Mouse (Mus musculus) heart, postnatal 0 days (tissue): ENCODE data around the gene Il17ra. TPM values are rescaled to one million over a fixed set of nuclear protein-coding genes. Genes with fewer than 3 reads are reported as not detected.

Source experiments
- ATAC-seq: fragments of 200-750 bp; cut with Nextera tagmentation; 2 replicates; pipeline ENCODE4 v1.8.0; 2017; ENCODE audit warnings: low read depth, moderate number of reproducible peaks, moderate library complexity; ENCODE audit not compliant: insufficient read depth
- DNase-seq: peaks from one replicate; pipeline ENCODE4 v3.0.0-alpha.2; 2016; ENCODE audit warnings: low spot score
- H3K27ac ChIP-seq: fragments of 300-500 bp; sonication (generic); 2 replicates; pipeline ENCODE4 v1.5.1; 2014; ENCODE audit warnings: low read depth, mild to moderate bottlenecking
- H3K27me3 ChIP-seq: fragments of 300-500 bp; sonication (generic); 2 replicates; pipeline ENCODE4 v1.6.1; 2014; ENCODE audit warnings: low read length, mixed read lengths; ENCODE audit not compliant: control insufficient read depth, insufficient read depth
- H3K36me3 ChIP-seq: fragments of 300-500 bp; sonication (generic); replicated peaks from 2 replicates; pipeline ENCODE4 v1.6.1; 2014; ENCODE audit warnings: low read length, mixed read lengths; ENCODE audit not compliant: control insufficient read depth, insufficient read depth
- H3K4me1 ChIP-seq: fragments of 300-500 bp; sonication (generic); 2 replicates; pipeline ENCODE4 v1.6.1; 2014; ENCODE audit warnings: antibody characterized with exemption; ENCODE audit not compliant: control insufficient read depth, insufficient read depth
- H3K4me2 ChIP-seq: fragments of 300-500 bp; sonication (generic); 2 replicates; pipeline ENCODE4 v1.6.1; 2014; ENCODE audit warnings: low read depth, mild to moderate bottlenecking, low read length, moderate library complexity
- H3K4me3 ChIP-seq: fragments of 300-500 bp; sonication (generic); 2 replicates; pipeline ENCODE4 v1.5.1; 2014; ENCODE audit warnings: low read depth, low read length
- H3K9ac ChIP-seq: fragments of 300-500 bp; sonication (generic); replicated peaks from 2 replicates; pipeline ENCODE4 v1.6.1; 2014; ENCODE audit warnings: low read depth, low read length, mixed read lengths
- H3K9me3 ChIP-seq: fragments of 300-500 bp; sonication (generic); replicated peaks from 2 replicates; pipeline ENCODE4 v1.6.1; 2016; ENCODE audit warnings: low read length; ENCODE audit not compliant: control insufficient read depth
- CTCF ChIP-seq: IDR thresholded peaks from 2 replicates; pipeline ENCODE4 v1.5.1; 2016; ENCODE audit warnings: antibody characterized with exemption, control low read depth, low read depth
- EP300 ChIP-seq: IDR thresholded peaks from 2 replicates; pipeline ENCODE4 v1.6.1; 2016; ENCODE audit warnings: antibody characterized with exemption, low read depth
- WGBS: fragments of 180-500 bp; shearing (Covaris S2); extraction: QIAGEN DNeasy Blood & Tissue Kit; methylation state at CpG from one replicate; pipeline ENCODE4 v1.1.7; 2014; 5-methylcytosine and 5-hydroxymethylcytosine counted together
- polyA plus RNA-seq: library from polyadenylated mRNA; unstranded; fragments of >200 nt; fragmentation: Nextera tagmentation; extraction: Ambion mirVana; gene quantifications from 2 replicates; pipeline ENCODE4 v1.2.1, GENCODE M21; 2015
- total RNA-seq: library from RNA; depleted of rRNA; stranded (reverse); fragments of >200 nt; gene quantifications from 2 replicates; pipeline ENCODE4 v1.2.3, GENCODE M21; 2014; ENCODE audit warnings: low replicate concordance

Il17ra gene
- total and polyA plus RNA-seq, 2 experiments from 2014 or later = 1.4 to 3.5 TPM

DNA sequence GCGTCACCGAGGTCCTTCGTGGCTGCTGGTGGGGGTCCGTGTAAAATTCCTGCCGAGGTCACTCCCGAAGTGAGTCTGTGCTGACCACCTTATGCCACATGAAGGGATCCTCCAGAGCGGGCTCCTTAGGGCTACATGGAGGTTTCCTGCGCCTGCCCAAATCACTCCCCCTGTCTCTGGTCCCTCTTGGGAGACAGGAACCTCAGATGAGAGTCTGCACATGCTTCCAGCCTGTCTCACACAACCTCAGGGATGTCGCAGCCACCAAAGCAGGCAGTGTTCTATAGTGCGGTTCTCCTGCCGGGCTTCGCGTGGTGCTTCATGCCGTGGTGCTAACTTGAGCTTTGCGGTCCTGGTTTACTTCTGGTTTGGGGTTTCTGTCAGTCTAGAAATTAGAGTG is 1.8 kb upstream of the Il17ra start:
- DNase-seq = no peak
- Histone ChIP-seq H3K4me2 (no peak overlapping the region), H3K27me3 (peaks cover 36% of the 10 kb centered on the region), H3K9me3 (no peaks in the 10 kb centered on the region), H3K27ac (no peak overlapping the region), H3K9ac (no peak overlapping the region), H3K4me1 (no peaks in the 10 kb centered on the region; the same call in 1 of the 2 replicates), H3K4me3 (no peak overlapping the region), H3K36me3 (no peaks in the 10 kb centered on the region)
- WGBS = 57% methylated on average over 15 of the region's 15 CpGs
- ATAC-seq = no peak
- TF ChIP-seq EP300 (no peak), CTCF (no peak)

DNA sequence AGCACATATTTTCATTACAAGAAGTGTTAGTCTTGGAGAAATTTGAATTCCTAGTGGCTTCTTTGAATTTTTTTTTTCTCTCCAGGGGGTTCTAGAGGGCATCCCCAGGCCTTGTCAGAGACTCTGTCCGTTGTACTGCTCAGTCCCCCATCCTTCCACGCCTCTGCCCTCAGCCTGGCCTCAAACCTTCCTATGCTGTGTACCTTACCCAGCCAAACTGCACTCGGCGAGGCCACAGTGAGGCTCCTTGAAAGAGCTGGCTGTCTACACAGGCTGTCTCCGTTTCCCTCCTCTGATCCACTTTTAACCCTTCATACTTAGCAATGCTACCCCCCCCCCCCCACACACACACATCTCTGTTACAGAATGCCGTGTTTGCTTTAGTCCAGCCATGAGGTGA is 796 bp upstream of the Il17ra start:
- no peak for ATAC-seq
- Histone ChIP-seq H3K4me3 (no peak overlapping the region), H3K27ac (no peak overlapping the region), H3K9me3 (no peaks in the 10 kb centered on the region), H3K4me1 (no peaks in the 10 kb centered on the region; the same call in 1 of the 2 replicates), H3K27me3 (peaks cover 36% of the 10 kb centered on the region), H3K9ac (no peak overlapping the region), H3K4me2 (no peak overlapping the region), H3K36me3 (no peaks in the 10 kb centered on the region)
- TF ChIP-seq CTCF = no peak
- TF ChIP-seq EP300 = no peak
- no peak for DNase-seq
- 54% methylated on average over 6 of the region's 6 CpGs for WGBS

DNA sequence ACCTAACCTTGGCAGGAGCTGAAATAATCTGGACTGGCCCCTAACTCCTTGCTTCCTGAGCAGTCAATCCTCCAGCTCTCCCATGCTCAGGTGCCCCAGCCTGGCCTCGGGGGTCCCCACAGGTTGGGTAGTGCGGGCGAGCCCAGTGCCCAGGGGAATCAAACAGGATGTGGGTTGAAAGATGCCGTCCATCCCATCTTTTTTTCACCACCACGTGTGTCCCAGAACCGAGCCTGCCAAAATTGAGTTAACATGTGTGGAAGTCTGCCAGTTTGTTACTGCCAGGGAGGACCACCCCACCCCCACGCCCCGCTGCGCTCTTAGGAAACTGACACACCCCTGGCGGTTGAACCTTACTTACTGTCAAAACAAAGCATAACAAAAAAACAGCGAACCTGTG is 837 bp downstream of the Il17ra start:
- whole genome bisulfite sequencing = 4% methylated on average over 11 of the region's 11 CpGs
- no peak for TF ChIP-seq EP300
- TF ChIP-seq CTCF = no peak
- no peaks in the 10 kb centered on the region for H3K9me3 ChIP-seq
- H3K27ac ChIP-seq = no peak overlapping the region
- H3K36me3 ChIP-seq = no peaks in the 10 kb centered on the region
- H3K4me2 ChIP-seq = peak overlapping the region; percentile 68
- DNase-seq (no peak), ATAC-seq (peak; percentile 21; the same call in 1 of the 2 replicates)
- no peaks in the 10 kb centered on the region; the same call in 1 of the 2 replicates for H3K4me1 ChIP-seq
- peak overlapping the region; percentile 57 for H3K4me3 ChIP-seq
- peak overlapping the region; percentile 49; the same call in 1 of the 2 replicates for H3K9ac ChIP-seq
- peaks cover 36% of the 10 kb centered on the region for H3K27me3 ChIP-seq

DNA sequence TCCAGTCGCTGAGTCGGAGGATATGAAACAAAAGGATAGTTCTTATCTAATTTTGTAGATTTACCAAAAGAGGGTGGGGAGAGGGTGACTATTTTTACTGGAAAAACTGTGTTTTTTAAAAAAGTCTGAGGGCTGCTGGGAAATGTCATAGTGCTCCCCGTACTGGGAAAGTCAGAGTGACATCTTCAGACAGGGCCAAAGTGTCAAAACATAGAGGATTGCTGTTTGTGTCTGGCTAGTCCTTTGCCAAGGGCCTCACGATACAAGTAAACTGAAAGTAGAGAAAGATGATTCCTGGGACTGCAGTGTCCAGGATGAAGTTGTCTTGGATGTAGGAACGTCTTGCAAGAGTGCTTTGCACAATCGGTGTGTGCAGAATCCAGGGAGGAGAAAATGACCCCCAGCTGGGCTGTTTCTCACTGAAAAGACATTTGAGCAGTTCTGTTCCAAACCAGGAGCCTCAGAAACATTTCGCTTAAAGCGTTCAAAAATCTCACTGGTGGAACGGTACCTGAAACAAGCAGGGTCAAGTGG is 1.4 kb downstream of the Il17ra start:
- Histone ChIP-seq H3K27ac (no peak overlapping the region), H3K4me1 (no peaks in the 10 kb centered on the region; the same call in 1 of the 2 replicates), H3K36me3 (no peaks in the 10 kb centered on the region), H3K4me2 (peak overlapping the region; percentile 68), H3K9me3 (no peaks in the 10 kb centered on the region), H3K27me3 (peaks cover 36% of the 10 kb centered on the region), H3K9ac (no peak overlapping the region), H3K4me3 (peak overlapping the region; percentile 57)
- TF ChIP-seq CTCF (no peak), EP300 (no peak)
- no peak for ATAC-seq
- no peak for DNase-seq
- 64% methylated on average over 9 of the region's 9 CpGs for WGBS

DNA sequence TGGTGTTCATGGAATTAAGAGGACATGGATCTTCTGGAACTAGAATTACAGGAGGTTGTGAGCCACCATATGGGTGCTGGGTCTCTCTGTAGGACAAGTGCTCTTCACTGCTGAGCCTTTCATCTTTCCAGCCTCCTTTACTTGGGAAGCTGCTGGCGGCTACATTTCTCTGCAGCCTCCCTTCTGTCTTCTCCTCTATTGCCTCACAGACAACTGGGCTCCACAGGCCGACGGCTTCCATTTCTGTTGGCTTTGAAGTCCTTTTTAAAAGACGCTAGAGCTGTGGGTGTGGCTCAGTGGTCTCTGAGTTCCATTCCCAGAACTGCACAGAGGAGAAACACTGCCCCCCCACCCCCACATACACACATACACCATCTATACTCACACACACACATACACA is 2.3 kb downstream of the Il17ra start:
- ATAC-seq = no peak
- Histone ChIP-seq H3K9ac (no peak overlapping the region), H3K4me2 (no peak overlapping the region), H3K4me1 (peaks cover 1% of the 10 kb centered on the region), H3K27ac (no peak overlapping the region), H3K36me3 (no peaks in the 10 kb centered on the region), H3K27me3 (peaks cover 36% of the 10 kb centered on the region), H3K9me3 (no peaks in the 10 kb centered on the region), H3K4me3 (no peak overlapping the region)
- no peak for DNase-seq
- no peak for TF ChIP-seq CTCF
- no peak for TF ChIP-seq EP300
- WGBS = 65% methylated on average over 4 of the region's 4 CpGs
